Mouse (Mus musculus) heart, embryonic 10.5 days (tissue): Measurements from ENCODE around the gene Nfe2. TPM values are rescaled to one million over a fixed set of nuclear protein-coding genes. Genes with fewer than 3 reads are reported as not detected.
A peak's percentile ranks its signal among the peaks of the same experiment; 100 is the strongest.

Experiments used
- DNase-seq: peaks from one replicate; pipeline ENCODE4 v3.0.0-alpha.2; 2017; ENCODE audit warnings: low spot score
- H3K27ac ChIP-seq: fragments of 300-500 bp; sonication (generic); 2 replicates; pipeline ENCODE4 v1.5.1; 2016; ENCODE audit warnings: mild to moderate bottlenecking
- H3K27me3 ChIP-seq: fragments of 300-500 bp; sonication (generic); 2 replicates; pipeline ENCODE4 v1.6.1; 2016; ENCODE audit warnings: mild to moderate bottlenecking; ENCODE audit not compliant: poor library complexity, insufficient read depth, severe bottlenecking
- H3K36me3 ChIP-seq: fragments of 300-500 bp; sonication (generic); 2 replicates; pipeline ENCODE4 v1.6.1; 2016; ENCODE audit warnings: mild to moderate bottlenecking, moderate library complexity
- H3K4me1 ChIP-seq: fragments of 300-500 bp; sonication (generic); 2 replicates; pipeline ENCODE4 v1.6.1; 2016; ENCODE audit warnings: mild to moderate bottlenecking
- H3K4me3 ChIP-seq: fragments of 300-500 bp; sonication (generic); 2 replicates; pipeline ENCODE4 v1.5.1; 2016; ENCODE audit warnings: mild to moderate bottlenecking, moderate library complexity
- H3K9me3 ChIP-seq: fragments of 300-500 bp; sonication (generic); 2 replicates; pipeline ENCODE4 v1.6.1; 2016; ENCODE audit warnings: mild to moderate bottlenecking, moderate library complexity
- whole genome bisulfite sequencing: fragments of 180-500 bp; shearing (Covaris S2); methylation state at CpG from one replicate; pipeline ENCODE4 v1.1.7; 2016; 5-methylcytosine and 5-hydroxymethylcytosine counted together
- polyA plus RNA-seq: library from polyadenylated mRNA; unstranded; fragments of >200 nt; fragmentation: Nextera tagmentation; extraction: Ambion mirVana; gene quantifications from 2 replicates; pipeline ENCODE4 v1.2.1, GENCODE M21; 2016

Nfe2 gene
- polyA plus RNA-seq, 1 experiment from 2014 or later, result 19.4 TPM

DNA sequence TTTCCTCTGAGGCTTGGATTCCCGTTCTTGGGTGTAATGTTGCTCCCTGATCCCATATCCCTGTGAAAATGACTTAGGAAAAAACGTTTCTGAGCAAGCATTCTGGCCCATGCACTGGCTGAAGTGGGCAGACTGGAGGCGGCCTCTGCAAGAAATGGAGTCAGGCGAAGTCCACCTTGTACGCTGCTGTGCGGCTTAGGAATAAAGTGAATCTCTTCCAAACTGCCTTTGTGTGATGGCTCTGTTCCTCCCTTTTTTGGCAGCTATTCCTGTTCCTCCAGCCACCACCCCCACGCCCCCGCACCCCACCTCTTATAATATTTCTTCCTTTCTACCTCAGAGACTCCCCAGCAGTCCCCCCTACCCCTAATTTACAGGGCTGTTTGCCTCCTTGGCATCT is 41.4 kb upstream of the Nfe2 start:
- Histone ChIP-seq H3K4me3 (peak overlapping the region; percentile 40), H3K9me3 (no peaks in the 10 kb centered on the region), H3K36me3 (peaks cover 37% of the 10 kb centered on the region), H3K4me1 (peaks cover 68% of the 10 kb centered on the region), H3K27ac (peak overlapping the region; percentile 93), H3K27me3 (no peaks in the 10 kb centered on the region)
- DNase-seq, result no peak
- WGBS, result 50% methylated on average over 8 of the region's 8 CpGs

DNA sequence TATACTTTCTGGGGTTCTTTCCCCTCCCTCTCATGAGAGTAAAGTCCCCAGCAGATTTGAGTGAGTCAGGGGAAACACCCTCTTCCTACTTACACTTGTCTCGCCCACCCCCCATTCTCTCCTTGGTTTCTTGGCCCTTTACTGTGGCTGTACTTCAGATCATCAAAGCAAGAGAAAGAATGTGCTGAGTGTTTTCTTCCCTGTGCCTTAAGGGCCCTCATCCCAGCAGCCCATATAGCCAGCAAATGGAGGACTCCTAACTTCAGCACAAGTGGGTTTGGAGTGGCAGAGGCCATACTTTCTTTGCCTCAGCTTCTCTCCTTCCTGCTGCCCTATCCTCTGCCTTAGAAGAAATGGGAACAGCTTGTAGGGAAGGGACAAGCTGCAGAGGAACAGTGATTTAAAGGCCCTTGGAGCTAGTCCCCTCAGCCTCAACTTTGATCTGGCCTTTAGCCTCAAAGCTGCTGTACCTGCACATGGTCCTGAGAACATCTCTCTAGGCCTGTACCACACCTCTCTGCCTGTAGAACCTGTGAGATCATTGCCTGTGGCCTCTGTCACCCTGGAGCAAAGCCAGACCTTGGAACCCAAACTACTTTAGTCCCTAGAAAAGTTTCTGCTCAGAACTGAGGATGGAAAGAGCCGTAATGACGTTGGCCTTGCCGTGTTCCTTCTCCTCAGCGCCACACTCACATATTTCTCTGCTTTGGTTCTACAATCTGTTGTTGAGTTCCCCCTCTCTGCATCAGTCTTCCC is 40.8 kb upstream of the Nfe2 start:
- Histone ChIP-seq H3K9me3 (no peaks in the 10 kb centered on the region), H3K27ac (0 out of 2 replicates have a peak overlapping the region, but pooled peaks have one; percentile 12), H3K4me1 (peaks cover 62% of the 10 kb centered on the region), H3K36me3 (peaks cover 39% of the 10 kb centered on the region), H3K27me3 (no peaks in the 10 kb centered on the region), H3K4me3 (no peak overlapping the region)
- DNase-seq, result no peak
- 65% methylated on average over 5 of the region's 5 CpGs for WGBS

DNA sequence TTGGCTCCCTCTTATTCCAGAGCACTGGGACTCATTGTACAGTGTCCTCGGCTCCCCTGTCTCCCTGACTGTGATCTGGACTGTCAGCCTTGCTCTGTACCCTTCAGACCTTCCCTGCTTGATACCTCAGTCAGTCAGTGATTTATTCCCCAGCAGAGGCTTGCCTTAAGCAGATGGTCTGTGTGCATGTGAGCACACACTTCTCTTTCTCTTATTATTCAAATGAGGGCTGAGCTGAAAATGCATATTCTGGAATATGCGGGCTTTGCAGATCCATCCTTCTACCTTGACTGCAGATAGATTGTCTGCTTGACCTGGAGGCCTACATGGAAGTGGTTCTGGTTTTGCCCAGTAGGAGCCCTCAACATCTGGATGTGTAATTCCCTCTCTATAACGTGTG is 39.8 kb upstream of the Nfe2 start:
- H3K4me1 ChIP-seq, result peaks cover 52% of the 10 kb centered on the region
- peaks cover 47% of the 10 kb centered on the region for H3K36me3 ChIP-seq

DNA sequence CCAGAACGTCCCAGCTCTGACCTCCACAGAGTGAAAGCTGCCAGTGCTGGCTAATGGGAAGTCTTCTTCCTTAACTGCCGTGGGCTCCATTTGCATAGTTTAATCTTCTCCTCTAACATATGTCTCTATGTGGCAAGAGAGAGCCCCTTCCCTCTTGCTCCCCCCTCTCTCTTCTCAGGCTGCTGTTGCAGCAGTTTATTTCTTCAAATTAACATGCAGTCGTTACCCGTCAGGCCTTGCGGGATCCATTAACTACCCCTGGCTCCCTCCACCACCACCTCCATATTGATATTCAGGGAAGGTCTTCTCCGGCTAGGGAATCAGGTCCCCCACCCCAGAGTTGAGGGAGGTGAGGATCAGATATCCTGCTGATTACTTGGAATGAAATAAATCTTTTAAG is 39.1 kb upstream of the Nfe2 start:
- peaks cover 55% of the 10 kb centered on the region for H3K36me3 ChIP-seq
- 80% methylated on average over 6 of the region's 6 CpGs for WGBS
- no peak overlapping the region for H3K4me3 ChIP-seq
- H3K9me3 ChIP-seq, result no peaks in the 10 kb centered on the region
- no peak overlapping the region for H3K27ac ChIP-seq
- peaks cover 45% of the 10 kb centered on the region for H3K4me1 ChIP-seq
- DNase-seq, result no peak
- no peaks in the 10 kb centered on the region for H3K27me3 ChIP-seq

More for the DNA sequence above, 39.8 kb upstream of the Nfe2 start:
- 80% methylated on average over 3 of the region's 3 CpGs for WGBS
- Histone ChIP-seq H3K27ac (no peak overlapping the region), H3K9me3 (no peaks in the 10 kb centered on the region), H3K27me3 (no peaks in the 10 kb centered on the region), H3K4me3 (no peak overlapping the region)
- no peak for DNase-seq

DNA sequence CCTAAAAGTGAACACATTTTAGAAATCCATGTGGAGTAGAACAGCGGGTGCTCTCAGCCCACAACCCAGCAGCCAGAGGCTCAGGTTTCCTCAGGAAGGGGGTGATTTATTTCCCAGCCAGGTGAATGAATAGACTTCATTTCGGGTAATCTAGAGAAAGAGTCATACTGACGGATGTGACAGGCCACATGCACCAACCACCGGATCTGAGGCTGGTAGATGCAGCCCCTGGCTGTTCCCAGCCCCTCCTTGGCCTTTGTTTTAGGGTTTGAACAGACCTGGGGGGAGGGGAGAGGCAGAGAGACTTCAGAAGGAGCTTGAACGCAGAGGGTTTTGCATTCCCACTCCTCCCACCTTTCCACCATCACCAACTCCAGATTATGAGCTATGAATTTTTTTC is 37.6 kb upstream of the Nfe2 start:
- Histone ChIP-seq H3K27ac (peak overlapping the region; percentile 67), H3K27me3 (no peaks in the 10 kb centered on the region), H3K9me3 (no peaks in the 10 kb centered on the region), H3K36me3 (peaks cover 69% of the 10 kb centered on the region), H3K4me1 (peaks cover 30% of the 10 kb centered on the region), H3K4me3 (no peak overlapping the region)
- WGBS, result 24% methylated on average over 5 of the region's 5 CpGs
- DNase-seq, result no peak

DNA sequence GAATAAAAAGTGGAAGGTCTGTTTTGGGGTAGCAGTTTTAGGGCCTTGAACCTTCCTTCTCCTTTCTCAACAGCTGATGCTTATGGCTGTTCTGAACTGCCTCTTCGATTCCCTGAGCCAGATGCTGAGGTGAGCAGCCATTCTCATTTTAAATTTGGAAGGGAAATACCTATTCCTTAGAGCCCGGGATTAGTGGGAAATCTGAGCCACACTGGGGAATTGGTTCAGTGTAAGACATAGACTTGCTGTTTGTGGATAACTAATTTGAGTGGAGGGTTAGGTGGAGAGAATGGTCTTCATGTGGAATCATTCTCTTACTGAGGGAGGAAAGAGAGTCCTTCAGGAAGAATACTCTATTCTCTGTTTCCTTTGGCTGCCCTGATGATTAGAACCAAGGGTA is 36.4 kb upstream of the Nfe2 start:
- no peaks in the 10 kb centered on the region for H3K9me3 ChIP-seq
- peaks cover 20% of the 10 kb centered on the region for H3K4me1 ChIP-seq
- no peak overlapping the region for H3K4me3 ChIP-seq
- 95% methylated on average over 2 of the region's 2 CpGs for WGBS
- H3K36me3 ChIP-seq, result peaks cover 81% of the 10 kb centered on the region
- no peak for DNase-seq
- H3K27me3 ChIP-seq, result no peaks in the 10 kb centered on the region
- H3K27ac ChIP-seq, result no peak overlapping the region

DNA sequence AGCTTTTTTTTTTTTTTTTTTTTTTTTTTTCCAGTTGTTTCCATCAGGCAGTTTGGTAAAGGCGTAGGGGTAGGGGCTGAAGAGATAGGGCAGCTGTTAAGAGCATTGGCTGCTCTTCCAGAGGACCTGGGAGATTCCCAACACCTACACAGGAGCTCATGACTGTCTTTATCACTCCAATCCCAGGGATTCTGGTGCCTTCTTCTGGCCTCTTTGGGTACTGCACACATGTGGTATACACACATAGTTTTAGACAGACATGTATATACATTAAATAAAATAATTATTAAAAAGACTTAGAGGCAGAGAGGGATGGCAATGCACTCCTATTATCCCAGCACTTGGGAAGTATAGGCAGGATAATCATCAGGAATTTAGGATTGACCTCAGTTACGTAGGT is 35.2 kb upstream of the Nfe2 start:
- no peaks in the 10 kb centered on the region for H3K27me3 ChIP-seq
- peaks cover 16% of the 10 kb centered on the region for H3K4me1 ChIP-seq
- H3K27ac ChIP-seq, result no peak overlapping the region
- no peaks in the 10 kb centered on the region for H3K9me3 ChIP-seq
- H3K4me3 ChIP-seq, result no peak overlapping the region
- H3K36me3 ChIP-seq, result peaks cover 82% of the 10 kb centered on the region
- no peak for DNase-seq
- 93% methylated on average over 2 of the region's 2 CpGs for WGBS

DNA sequence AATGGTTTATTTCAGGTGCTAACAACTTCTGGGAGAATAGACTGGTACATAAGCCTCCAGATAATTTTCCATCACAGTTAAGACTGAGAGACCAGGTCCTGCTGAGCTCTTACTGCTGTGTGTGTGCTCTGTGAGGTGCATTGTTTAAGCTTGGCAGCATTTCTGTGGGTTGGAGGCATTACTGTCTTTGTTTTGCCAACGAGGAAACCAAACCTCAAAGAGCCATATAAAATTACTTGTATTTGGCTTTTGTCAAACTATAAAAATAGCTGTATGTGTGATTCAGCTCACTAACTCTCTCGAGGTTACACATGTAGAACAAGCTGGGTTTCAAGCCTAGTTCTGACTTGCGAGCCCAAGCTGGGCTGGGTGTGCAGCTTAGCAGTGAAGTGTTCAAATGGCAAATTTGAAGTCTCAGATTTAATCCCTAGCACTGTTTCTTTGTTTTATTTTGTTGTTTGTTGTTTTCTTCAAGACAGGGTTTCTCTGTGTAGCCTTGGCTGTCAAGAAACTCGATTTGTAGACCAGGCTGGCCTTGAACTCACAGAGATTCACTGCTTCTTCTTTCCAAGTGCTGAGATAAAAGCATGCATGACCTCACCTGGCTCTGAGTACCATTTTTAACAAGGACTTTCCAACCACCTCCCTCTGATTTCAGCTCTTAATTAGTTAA is 34.6 kb upstream of the Nfe2 start:
- H3K36me3 ChIP-seq, result peaks cover 77% of the 10 kb centered on the region
- 95% methylated on average over 4 of the region's 4 CpGs for WGBS
- H3K9me3 ChIP-seq, result no peaks in the 10 kb centered on the region
- H3K4me3 ChIP-seq, result no peak overlapping the region
- DNase-seq, result no peak
- no peak overlapping the region for H3K27ac ChIP-seq
- H3K27me3 ChIP-seq, result no peaks in the 10 kb centered on the region
- peaks cover 16% of the 10 kb centered on the region for H3K4me1 ChIP-seq

DNA sequence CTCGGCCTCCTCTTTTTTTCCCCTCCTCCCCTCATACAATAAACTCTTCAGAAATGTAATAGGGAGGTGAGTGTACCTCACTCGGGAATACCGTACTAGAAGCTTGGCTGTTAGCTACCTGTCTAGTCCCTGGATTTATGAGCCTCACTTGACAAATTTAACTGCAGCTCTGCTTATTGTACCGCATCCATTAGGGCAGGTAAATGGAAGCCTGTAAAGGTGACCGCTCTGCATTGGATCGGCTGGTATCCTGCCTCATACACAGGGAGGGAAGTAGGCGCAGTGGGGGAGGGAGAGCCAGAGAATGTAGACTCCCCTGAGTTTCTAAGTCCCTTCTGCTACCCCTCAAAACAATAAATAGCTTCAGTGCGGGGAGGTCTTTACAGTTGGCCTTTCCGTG is 32.6 kb upstream of the Nfe2 start:
- 91% methylated on average over 9 of the region's 9 CpGs for WGBS

DNA sequence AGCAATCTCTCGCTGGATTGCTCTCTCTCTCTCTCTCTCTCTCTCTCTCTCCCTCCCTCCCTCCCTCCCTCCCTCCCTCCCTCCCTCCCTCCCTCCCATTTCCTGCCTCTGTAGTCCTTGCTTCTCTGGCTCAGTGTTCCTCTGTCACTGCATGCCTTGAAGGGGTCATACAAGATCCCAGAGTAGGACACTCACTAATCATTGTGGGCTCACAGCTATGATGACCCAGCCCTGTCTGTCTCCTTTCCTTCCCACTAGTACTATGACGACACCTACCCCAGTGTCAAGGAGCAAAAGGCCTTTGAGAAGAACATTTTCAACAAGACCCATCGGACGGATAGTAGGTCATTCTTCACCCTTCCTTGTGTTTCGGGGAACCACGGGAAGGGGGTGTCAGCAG is 32.2 kb upstream of the Nfe2 start:
- DNase-seq, result no peak
- no peak overlapping the region for H3K27ac ChIP-seq

More for the DNA sequence above, 32.6 kb upstream of the Nfe2 start:
- Histone ChIP-seq H3K4me3 (no peak overlapping the region), H3K9me3 (no peaks in the 10 kb centered on the region), H3K27me3 (no peaks in the 10 kb centered on the region), H3K27ac (no peak overlapping the region), H3K36me3 (peaks cover 57% of the 10 kb centered on the region), H3K4me1 (peaks cover 11% of the 10 kb centered on the region)
- DNase-seq, result no peak

DNA sequence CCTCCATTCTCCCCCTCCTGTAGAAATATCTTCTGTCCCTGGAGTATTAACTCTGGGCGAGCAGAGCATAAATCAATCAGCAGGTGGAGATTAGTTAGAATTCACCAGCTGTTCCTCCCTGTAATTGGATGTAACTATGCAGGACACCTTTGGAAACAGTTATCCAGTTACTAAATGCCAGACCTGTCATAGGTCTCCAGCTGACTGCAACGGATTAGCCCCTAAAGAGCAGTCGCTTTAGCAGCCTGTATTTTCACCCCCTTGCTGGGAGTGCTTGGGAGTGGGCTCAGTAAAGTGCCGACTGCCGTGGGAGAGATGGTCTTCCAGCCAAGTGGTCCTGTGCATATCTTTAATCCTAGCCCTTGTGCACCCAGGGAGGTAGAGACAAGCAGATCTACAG is 31.4 kb upstream of the Nfe2 start:
- 38% methylated on average over 5 of the region's 5 CpGs for WGBS
- Histone ChIP-seq H3K27ac (peak overlapping the region; percentile 16; the same call in 1 of the 2 replicates), H3K9me3 (no peaks in the 10 kb centered on the region), H3K4me3 (no peak overlapping the region), H3K27me3 (no peaks in the 10 kb centered on the region), H3K36me3 (peaks cover 55% of the 10 kb centered on the region), H3K4me1 (peaks cover 18% of the 10 kb centered on the region)
- no peak for DNase-seq

More for the DNA sequence above, 32.2 kb upstream of the Nfe2 start:
- H3K27me3 ChIP-seq, result no peaks in the 10 kb centered on the region
- WGBS, result 69% methylated on average over 6 of the region's 6 CpGs
- H3K9me3 ChIP-seq, result no peaks in the 10 kb centered on the region
- H3K4me1 ChIP-seq, result peaks cover 11% of the 10 kb centered on the region
- no peak overlapping the region for H3K4me3 ChIP-seq
- H3K36me3 ChIP-seq, result peaks cover 57% of the 10 kb centered on the region

DNA sequence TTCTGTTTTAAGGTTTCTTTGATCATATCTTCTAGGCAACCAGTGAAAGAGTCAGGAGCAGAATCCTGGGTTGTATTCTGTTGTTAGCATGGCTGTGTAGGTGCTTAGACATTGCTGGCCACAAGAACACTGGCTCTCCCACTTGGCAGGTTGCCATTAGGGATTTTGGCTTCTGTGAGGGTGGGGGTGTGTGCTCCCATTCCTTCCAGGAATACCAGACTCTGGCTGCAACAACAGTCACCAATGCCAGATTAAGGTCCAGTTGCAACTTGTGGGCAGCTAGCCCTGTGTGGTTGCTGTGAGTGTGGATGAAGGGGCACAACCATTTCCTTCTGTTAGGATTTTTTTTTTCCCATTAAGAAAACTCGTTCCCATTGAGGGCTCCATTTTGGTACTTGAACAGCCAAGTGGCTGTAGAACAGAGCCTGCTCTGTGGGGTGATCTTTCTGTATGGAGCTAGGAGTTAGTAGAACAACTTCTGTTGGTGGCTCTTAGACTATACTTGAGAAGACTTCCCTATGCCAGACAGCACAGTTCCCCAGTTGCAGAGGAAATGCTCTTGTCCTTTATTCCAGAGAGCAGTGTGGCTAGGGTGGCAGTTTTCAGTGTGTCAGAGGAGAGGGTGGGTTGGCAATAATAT is 27.7 kb upstream of the Nfe2 start:
- no peak overlapping the region for H3K27ac ChIP-seq
- H3K4me1 ChIP-seq, result peaks cover 19% of the 10 kb centered on the region
- H3K36me3 ChIP-seq, result peaks cover 24% of the 10 kb centered on the region
- WGBS, result 90% methylated on average over 1 of the region's 1 CpGs
- H3K27me3 ChIP-seq, result no peaks in the 10 kb centered on the region
- H3K4me3 ChIP-seq, result no peak overlapping the region
- H3K9me3 ChIP-seq, result no peaks in the 10 kb centered on the region
- DNase-seq, result no peak

DNA sequence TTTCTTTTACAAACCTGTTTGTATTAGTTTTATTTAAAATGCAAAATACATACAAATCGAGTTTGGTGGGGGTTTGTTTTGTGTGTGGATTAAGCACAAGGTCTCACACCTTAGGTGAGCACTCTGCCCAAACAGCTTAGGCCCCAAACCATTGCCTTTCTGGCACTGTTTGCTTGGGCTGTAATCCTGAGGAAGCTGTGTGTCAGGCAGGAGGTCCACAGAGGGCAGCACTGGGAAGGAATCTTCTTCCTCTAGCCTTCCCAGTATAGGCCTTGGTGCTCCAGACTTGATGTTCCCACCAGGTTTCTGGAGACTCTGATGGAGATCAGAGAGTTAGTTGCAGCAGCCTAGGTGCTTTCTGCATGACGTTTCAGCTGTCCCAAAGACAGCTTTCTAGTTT is 26.4 kb upstream of the Nfe2 start:
- H3K9me3 ChIP-seq, result no peaks in the 10 kb centered on the region
- no peak overlapping the region; the same call in 1 of the 2 replicates for H3K27ac ChIP-seq
- H3K4me1 ChIP-seq, result peaks cover 16% of the 10 kb centered on the region
- H3K4me3 ChIP-seq, result no peak overlapping the region
- peaks cover 12% of the 10 kb centered on the region for H3K36me3 ChIP-seq
- 41% methylated on average over 2 of the region's 2 CpGs for WGBS
- H3K27me3 ChIP-seq, result no peaks in the 10 kb centered on the region
- no peak for DNase-seq
